10 mouse cellular contexts compared by ENCODE assay signal in genomic region chr13:21363719-21364118, GRCm38 (mm10). TPM values are rescaled to one million over a fixed set of nuclear protein-coding genes. Genes with fewer than 3 reads are reported as not detected.
A peak's percentile ranks its signal among the peaks of the same experiment; 100 is the strongest.
DNase-seq lines count a peak whose midpoint lies in the region; ATAC-seq and TF ChIP-seq lines count a peak whose summit lies in the region.
"Had no signal": no experiment of that assay in that cellular context is flagged by ENCODE, and none has a peak within 500 bp of the region (broad histone marks: within the 10 kb centered on the region; RNA-seq: fewer than 3 reads in every experiment).

No protein-coding gene starts in this region.

- no peak for TF ChIP-seq POLR2A in embryonic fibroblast, embryonic 13.5 days (IDR thresholded peaks at IDR 0.05; ENCODE audit: low read depth, low read length)

- H3K4me3 ChIP-seq in gastrocnemius, adult 2 months, result peak overlapping the region; percentile 97
- H3K4me3 ChIP-seq in E14TG2a.4 (replicated peaks; ENCODE audit: low read length), result peak overlapping the region; percentile 87
- H3K4me3 ChIP-seq in embryonic fibroblast, embryonic 13.5 days (ENCODE audit: insufficient read depth, low read length), result peak overlapping the region; percentile 32
- peak overlapping the region; percentile 76 for H3K4me3 ChIP-seq in limb, embryonic 13.5 days
- H3K4me3 ChIP-seq in stomach, embryonic 15.5 days (replicated peaks), result peak overlapping the region; percentile 67

- H3K27ac ChIP-seq in gastrocnemius, adult 2 months, result no peak overlapping the region
- no peak overlapping the region for H3K27ac ChIP-seq in embryonic fibroblast, embryonic 13.5 days (ENCODE audit: insufficient read depth, low read length)
- H3K27ac ChIP-seq in limb, embryonic 13.5 days, result no peak overlapping the region
- H3K27ac ChIP-seq in stomach, embryonic 15.5 days, result no peak overlapping the region

- peak overlapping the region; percentile 93 for H3K9ac ChIP-seq in limb, embryonic 13.5 days
- H3K9ac ChIP-seq in stomach, embryonic 15.5 days, result no peak overlapping the region

- ATAC-seq in limb, embryonic 13.5 days (ENCODE audit: low FRiP score, low read depth), result no peak
- ATAC-seq in stomach, embryonic 15.5 days (ENCODE audit: insufficient read depth, low FRiP score, low read depth), result no peak

- 72% methylated on average over 12 of the region's 12 CpGs for WGBS in limb, embryonic 13.5 days
- 72% methylated on average over 12 of the region's 12 CpGs for whole genome bisulfite sequencing in stomach, embryonic 15.5 days

- H3K4me2 ChIP-seq in limb, embryonic 13.5 days (replicated peaks), result peak overlapping the region; percentile 64
- peak overlapping the region; percentile 57 for H3K4me2 ChIP-seq in stomach, embryonic 15.5 days

- no peak for TF ChIP-seq CTCF in gastrocnemius, adult 2 months (IDR thresholded peaks at IDR 0.05)
- no peak for TF ChIP-seq CTCF in E14TG2a.4 (conservative IDR thresholded peaks at IDR 0.05; ENCODE audit: low read length)
- no peak for TF ChIP-seq CTCF in embryonic fibroblast, embryonic 13.5 days (IDR thresholded peaks at IDR 0.05; ENCODE audit: borderline replicate concordance, insufficient read depth, low read length)

- H3K27me3 ChIP-seq in E14TG2a.4 (ENCODE audit: insufficient read depth, low read length), result no peaks in the 10 kb centered on the region
- no peaks in the 10 kb centered on the region for H3K27me3 ChIP-seq in limb, embryonic 13.5 days
- H3K27me3 ChIP-seq in stomach, embryonic 15.5 days (replicated peaks), result no peaks in the 10 kb centered on the region
- H3K27me3 ChIP-seq: Patski had no signal

- peaks cover 23% of the 10 kb centered on the region for H3K4me1 ChIP-seq in E14TG2a.4 (replicated peaks; ENCODE audit: low read depth, low read length)
- H3K4me1 ChIP-seq in embryonic fibroblast, embryonic 13.5 days (ENCODE audit: control insufficient read depth, insufficient read depth, low read length), result no peaks in the 10 kb centered on the region
- H3K4me1 ChIP-seq in limb, embryonic 13.5 days, result peaks cover 22% of the 10 kb centered on the region
- H3K4me1 ChIP-seq in stomach, embryonic 15.5 days, result peaks cover 12% of the 10 kb centered on the region

- H3K36me3 ChIP-seq in E14TG2a.4 (ENCODE audit: insufficient read depth, low read length), result peaks cover 39% of the 10 kb centered on the region
- H3K36me3 ChIP-seq in limb, embryonic 13.5 days, result peaks cover 19% of the 10 kb centered on the region
- peaks cover 4% of the 10 kb centered on the region for H3K36me3 ChIP-seq in stomach, embryonic 15.5 days

- intact Hi-C loops in gastrocnemius, adult 2 months (cut with DNase I), result loop anchor here (2.0 to 5.0 kb wide), 3 partner anchors 39 to 167 kb away; partner anchors contain the start of genes Zkscan3, Zkscan8 and Zscan26
- intact Hi-C loops in gastrocnemius, postnatal 14 days (cut with DNase I; ENCODE audit: low total_unique reads), result no loop called here

- no peaks in the 10 kb centered on the region for H3K9me3 ChIP-seq in E14TG2a.4 (ENCODE audit: low read length)
- H3K9me3 ChIP-seq in limb, embryonic 13.5 days, result no peaks in the 10 kb centered on the region
- H3K9me3 ChIP-seq in stomach, embryonic 15.5 days, result no peaks in the 10 kb centered on the region

- DNase-seq in gastrocnemius, adult 2 months, result no peak
- no peak for DNase-seq in gastrocnemius, postnatal 4 days (ENCODE audit: low spot score in 2 of 2)
- DNase-seq in frontal cortex, postnatal 10 days (ENCODE audit: low spot score in 2 of 2), result no peak
- no peak for DNase-seq in gastrocnemius, postnatal 14 days

RNA-seq across cellular contexts. Expression of gene Zscan12, which starts 1.1 kb away (rescaled TPM):
- 1 to 10 TPM; 6.9 to 8.7 TPM for total RNA-seq in gastrocnemius, adult 2 months (2021)
- 1 to 10 TPM; 8.2 to 8.5 TPM for total RNA-seq in gastrocnemius, postnatal 4 days (2021)
- polyA plus RNA-seq in embryonic fibroblast, embryonic 13.5 days (2011; ENCODE audit: insufficient read length, low read depth, missing spikeins), result 6.2 and 8.7 TPM in 2 replicates
- polyA plus RNA-seq in limb, embryonic 13.5 days (2015; fragmentation: Nextera tagmentation; extraction: Ambion mirVana), result 14.6 and 15.3 TPM in 2 replicates
- 9.9 and 10.0 TPM in 2 replicates for polyA plus RNA-seq in stomach, embryonic 15.5 days (2015; fragmentation: Nextera tagmentation; extraction: Ambion mirVana)
- total RNA-seq in gastrocnemius, postnatal 14 days (2021), result 1 to 10 TPM; 5.5 to 5.9 TPM

RNA-seq across cellular contexts. Expression of gene Olfr1367, which starts 17.0 kb away (rescaled TPM):
- not detected for total RNA-seq in gastrocnemius, adult 2 months (2021)
- not detected for total RNA-seq in gastrocnemius, postnatal 4 days (2021)
- not detected in 2 replicates for polyA plus RNA-seq in embryonic fibroblast, embryonic 13.5 days (2011; ENCODE audit: insufficient read length, low read depth, missing spikeins)
- not detected in 2 replicates for polyA plus RNA-seq in limb, embryonic 13.5 days (2015; fragmentation: Nextera tagmentation; extraction: Ambion mirVana)
- not detected in 2 replicates for polyA plus RNA-seq in stomach, embryonic 15.5 days (2015; fragmentation: Nextera tagmentation; extraction: Ambion mirVana)
- not detected for total RNA-seq in gastrocnemius, postnatal 14 days (2021)
- polyA plus RNA-seq: large intestine, adult 2 months; Patski had no signal

RNA-seq across cellular contexts. Expression of gene Zkscan3, which starts 38.8 kb away (rescaled TPM):
- total RNA-seq in gastrocnemius, adult 2 months (2021), result 10 to 100 TPM; 16.2 to 20.6 TPM
- 10 to 100 TPM; 30.4 to 34.4 TPM for total RNA-seq in gastrocnemius, postnatal 4 days (2021)
- polyA plus RNA-seq in embryonic fibroblast, embryonic 13.5 days (2011; ENCODE audit: insufficient read length, low read depth, missing spikeins), result 52.5 and 60.7 TPM in 2 replicates
- polyA plus RNA-seq in limb, embryonic 13.5 days (2015; fragmentation: Nextera tagmentation; extraction: Ambion mirVana), result 101 and 105 TPM in 2 replicates
- polyA plus RNA-seq in stomach, embryonic 15.5 days (2015; fragmentation: Nextera tagmentation; extraction: Ambion mirVana), result 77.7 and 80.7 TPM in 2 replicates
- total RNA-seq in gastrocnemius, postnatal 14 days (2021), result 10 to 100 TPM; 14.8 TPM

RNA-seq across cellular contexts. Expression of gene Gpx6, which starts 51.8 kb away (rescaled TPM):
- not detected for total RNA-seq in gastrocnemius, adult 2 months (2021)
- not detected for total RNA-seq in gastrocnemius, postnatal 4 days (2021)
- polyA plus RNA-seq in embryonic fibroblast, embryonic 13.5 days (2011; ENCODE audit: insufficient read length, low read depth, missing spikeins), result not detected in 2 replicates
- 0.28 and 0.52 TPM in 2 replicates for polyA plus RNA-seq in limb, embryonic 13.5 days (2015; fragmentation: Nextera tagmentation; extraction: Ambion mirVana)
- not detected in 2 replicates for polyA plus RNA-seq in stomach, embryonic 15.5 days (2015; fragmentation: Nextera tagmentation; extraction: Ambion mirVana)
- total RNA-seq in gastrocnemius, postnatal 14 days (2021), result not detected
- polyA plus RNA-seq: large intestine, adult 2 months; Patski had no signal

Comparison
In these comparisons a context has a peak if more than half of its experiments do, and no peak if none do; other contexts are left out.
1. H3K4me3 ChIP-seq: peak in every context shown above with its lines; median percentile 97 in gastrocnemius, adult 2 months; 87 in E14TG2a.4; 76 in limb, embryonic 13.5 days; 67 in stomach, embryonic 15.5 days; 32 in embryonic fibroblast, embryonic 13.5 days.